Mouse (Mus musculus) heart, adult 2 months (tissue): Measurements from ENCODE around the gene Pakap.

Experiments used
- EP300 ChIP-seq: fragments of 200-500 bp; IDR thresholded peaks from 2 replicates; pipeline ENCODE4 v1.6.1; 2011; ENCODE audit warnings: low read depth, low read length, control low read depth; ENCODE audit not compliant: insufficient read depth
- POLR2A ChIP-seq: fragments of 200-500 bp; IDR thresholded peaks from 2 replicates; pipeline ENCODE4 v1.6.1; 2011; ENCODE audit warnings: mild to moderate bottlenecking, low read depth, low read length, control low read depth; ENCODE audit not compliant: insufficient read depth

- TF ChIP-seq EP300 = no peak
- TF ChIP-seq POLR2A = no peak
Observed at GRCm38 (mm10) chr4:57919494-57920423, 351.8 kb downstream of the Pakap start.
